Mouse (Mus musculus) urinary bladder, postnatal 36 days (tissue): ENCODE results near the gene Dmap1.

Experiments
- DNase-seq, 2 experiments: peaks; one replicate each; pipeline ENCODE4 v3.0.0; 2022; ENCODE audit warnings: low spot score in 2 of 2, mixed read lengths in 1 of 2

The Dmap1 gene

GRCm38 (mm10) chr4:117656961-117657360 lies 25.1 kb downstream of the Dmap1 start:
- DNase-seq, result no peak

- DNase-seq, result no peak
These were observed 26.6 kb downstream of the Dmap1 start for GRCm38 (mm10) chr4:117655500-117655863.

GRCm38 (mm10) chr4:117654703-117655499 lies 27.2 kb downstream of the Dmap1 start:
- DNase-seq, result no peak

- no peak for DNase-seq
These were observed 27.9 kb downstream of the Dmap1 start for GRCm38 (mm10) chr4:117654016-117654702.

GRCm38 (mm10) chr4:117652727-117653126 lies 29.3 kb downstream of the Dmap1 start:
- DNase-seq, result no peak

GRCm38 (mm10) chr4:117651626-117652101 lies 30.4 kb downstream of the Dmap1 start:
- peak in 1 of 2 experiments; percentile 28 for DNase-seq

GRCm38 (mm10) chr4:117646926-117647755 lies 34.9 kb downstream of the Dmap1 start:
- DNase-seq, result no peak

- DNase-seq, result no peak
These were observed 35.6 kb downstream of the Dmap1 start for GRCm38 (mm10) chr4:117646496-117646895.

- no peak for DNase-seq
These were observed 36.2 kb downstream of the Dmap1 start for GRCm38 (mm10) chr4:117645859-117646258.

- no peak for DNase-seq
These were observed 37.0 kb downstream of the Dmap1 start for GRCm38 (mm10) chr4:117645031-117645435.

GRCm38 (mm10) chr4:117641804-117642203 lies 40.3 kb downstream of the Dmap1 start:
- no peak for DNase-seq

- DNase-seq, result no peak
These were observed 41.0 kb downstream of the Dmap1 start for GRCm38 (mm10) chr4:117640925-117641703.

- no peak for DNase-seq
These were observed 45.0 kb downstream of the Dmap1 start for GRCm38 (mm10) chr4:117636891-117637613.

GRCm38 (mm10) chr4:117636152-117636551 lies 45.9 kb downstream of the Dmap1 start:
- DNase-seq, result no peak

- no peak for DNase-seq
These were observed 47.4 kb downstream of the Dmap1 start for GRCm38 (mm10) chr4:117634642-117635041.

- no peak for DNase-seq
These were observed 48.5 kb downstream of the Dmap1 start for GRCm38 (mm10) chr4:117633527-117633926.

- DNase-seq, result no peak
These were observed 51.9 kb downstream of the Dmap1 start for GRCm38 (mm10) chr4:117630053-117630670.

- no peak for DNase-seq
These were observed 53.6 kb downstream of the Dmap1 start for GRCm38 (mm10) chr4:117628464-117628863.
